ENCODE assay signal across 15 mouse cellular contexts in the genomic region with DNA sequence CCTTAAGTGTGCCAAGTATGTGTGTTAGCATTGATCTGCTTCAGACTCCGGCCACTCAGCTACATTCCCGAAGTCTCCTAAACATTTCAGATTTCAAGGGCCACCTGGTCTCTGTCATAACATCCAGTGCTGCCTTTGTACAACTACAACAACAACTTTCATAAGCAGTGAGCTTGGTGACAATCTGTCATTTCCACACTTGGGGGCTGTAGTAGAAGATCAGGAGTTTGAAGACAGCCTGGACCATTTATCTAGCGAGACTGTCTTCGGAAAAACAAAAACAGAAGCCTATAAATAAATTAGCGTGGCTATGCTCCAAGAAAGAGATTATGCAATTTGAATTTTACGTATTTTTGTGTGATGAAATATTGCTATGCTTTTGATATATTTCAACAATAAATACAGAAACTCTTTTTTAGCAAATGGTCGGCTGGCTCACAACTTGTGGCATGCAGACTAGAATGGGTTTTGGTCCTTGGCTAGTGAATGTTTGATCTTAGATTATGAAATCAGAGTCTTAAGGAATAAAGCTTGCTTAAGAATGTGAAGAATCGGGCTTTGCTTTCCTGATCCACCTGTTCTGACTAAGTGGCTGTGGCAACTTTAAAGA. TPM values are rescaled to one million over a fixed set of nuclear protein-coding genes. Genes with fewer than 3 reads are reported as not detected.
"Had no signal": no experiment of that assay in that cellular context is flagged by ENCODE, and none has a peak within 500 bp of the region (broad histone marks: within the 10 kb centered on the region; RNA-seq: fewer than 3 reads in every experiment).

No protein-coding gene starts in this region.

- H3K4me3 ChIP-seq: layer of hippocampus, adult 2 months; limb, embryonic 12.5 days; lung, embryonic 15.5 days; midbrain, embryonic 10.5 days; myocyte; neural tube, embryonic 15.5 days had no signal

- DNase-seq: kidney, adult 9 months; kidney, postnatal 4 days; midbrain, embryonic 14.5 days; thymus, postnatal 4 days had no signal

- H3K4me1 ChIP-seq: limb, embryonic 12.5 days; midbrain, embryonic 10.5 days; neural tube, embryonic 15.5 days had no signal

- H3K36me3 ChIP-seq: limb, embryonic 12.5 days; lung, embryonic 15.5 days; midbrain, embryonic 10.5 days; neural tube, embryonic 15.5 days had no signal

- H3K9me3 ChIP-seq: lung, embryonic 15.5 days; midbrain, embryonic 10.5 days; neural tube, embryonic 15.5 days had no signal

- H3K9ac ChIP-seq: limb, embryonic 12.5 days; liver, embryonic 14.5 days; lung, embryonic 15.5 days; neural tube, embryonic 15.5 days had no signal

- ATAC-seq: inflammation-experienced regulatory T-cells, adult 6 months had no signal

- H3K27me3 ChIP-seq: limb, embryonic 12.5 days; lung, embryonic 15.5 days; neural tube, embryonic 15.5 days had no signal

- H3K4me2 ChIP-seq: limb, embryonic 12.5 days; lung, embryonic 15.5 days; neural tube, embryonic 15.5 days had no signal

- H3K27ac ChIP-seq: kidney, postnatal 0 days; layer of hippocampus, adult 2 months; limb, embryonic 12.5 days; liver, embryonic 14.5 days; lung, embryonic 15.5 days; midbrain, embryonic 10.5 days; neural tube, embryonic 15.5 days; stomach, postnatal 0 days had no signal

RNA-seq across cellular contexts. Expression of gene Nsun7, which starts 27.9 kb away (rescaled TPM):
- total RNA-seq: megakaryocyte, adult 5-6 weeks had no signal
- polyA plus RNA-seq: myocyte had no signal
